Mouse (Mus musculus) limb, embryonic 14.5 days (tissue): ENCODE results near the gene Cul3. TPM values are rescaled to one million over a fixed set of nuclear protein-coding genes. Genes with fewer than 3 reads are reported as not detected.
"Not testable (repeated sequence)": the region's sequence is repeated elsewhere in the genome, so short reads cannot be mapped to it uniquely, and the experiment has no call there.

Experiments
- ATAC-seq: fragments of 200-750 bp; cut with Nextera tagmentation; 2 replicates; pipeline ENCODE4 v1.8.0; 2017; ENCODE audit warnings: low read depth, moderate number of reproducible peaks, moderate TSS enrichment; ENCODE audit not compliant: low FRiP score
- DNase-seq: peaks from one replicate; pipeline ENCODE4 v3.0.0-alpha.2; 2015; ENCODE audit warnings: low spot score
- H3K27ac ChIP-seq: fragments of 300-500 bp; sonication (generic); replicated peaks from 2 replicates; pipeline ENCODE4 v1.5.1; 2014; ENCODE audit warnings: low read depth, mild to moderate bottlenecking, low read length, moderate library complexity, mixed read lengths
- H3K27me3 ChIP-seq: fragments of 300-500 bp; sonication (generic); 2 replicates; pipeline ENCODE4 v1.6.1; 2014; ENCODE audit warnings: low read length, mixed read lengths; ENCODE audit not compliant: control insufficient read depth, insufficient read depth
- H3K36me3 ChIP-seq: fragments of 300-500 bp; sonication (generic); 2 replicates; pipeline ENCODE4 v1.6.1; 2014; ENCODE audit warnings: mild to moderate bottlenecking, low read length, moderate library complexity, mixed read lengths; ENCODE audit not compliant: control insufficient read depth, insufficient read depth
- H3K4me1 ChIP-seq: fragments of 300-500 bp; sonication (generic); 2 replicates; pipeline ENCODE4 v1.6.1; 2014; ENCODE audit warnings: antibody characterized with exemption, low read length, mixed read lengths; ENCODE audit not compliant: control insufficient read depth, insufficient read depth
- H3K4me2 ChIP-seq: fragments of 300-500 bp; sonication (generic); replicated peaks from 2 replicates; pipeline ENCODE4 v1.6.1; 2014; ENCODE audit warnings: low read depth, mild to moderate bottlenecking, low read length, moderate library complexity; ENCODE audit not compliant: severe bottlenecking
- H3K4me3 ChIP-seq: fragments of 300-500 bp; sonication (generic); replicated peaks from 2 replicates; pipeline ENCODE4 v1.5.1; 2014; ENCODE audit warnings: low read length
- H3K9ac ChIP-seq: fragments of 300-500 bp; sonication (generic); 2 replicates; pipeline ENCODE4 v1.6.1; 2014; ENCODE audit warnings: mild to moderate bottlenecking, low read depth, low read length, moderate library complexity; ENCODE audit not compliant: severe bottlenecking
- H3K9me3 ChIP-seq: fragments of 300-500 bp; sonication (generic); 2 replicates; pipeline ENCODE4 v1.6.1; 2016; ENCODE audit warnings: low read length; ENCODE audit not compliant: control insufficient read depth
- POLR2A ChIP-seq: fragments of 200-500 bp; IDR thresholded peaks from 2 replicates; pipeline ENCODE4 v1.8.0; 2012; ENCODE audit warnings: inconsistent platforms, mild to moderate bottlenecking, moderate library complexity, borderline replicate concordance; ENCODE audit not compliant: insufficient read depth, insufficient read length; ENCODE audit errors: extremely low read depth
- whole genome bisulfite sequencing: fragments of 180-500 bp; shearing (Covaris S2); extraction: QIAGEN DNeasy Blood & Tissue Kit; methylation state at CpG from one replicate; pipeline ENCODE4 v1.1.7; 2014; 5-methylcytosine and 5-hydroxymethylcytosine counted together
- polyA plus RNA-seq, 2 experiments: library from polyadenylated mRNA; depleted of rRNA in 1 of 2; stranded (reverse) in 1 of 2; unstranded in 1 of 2; fragments of >200 nt; fragmentation: Nextera tagmentation in 1 of 2; extraction: Ambion mirVana in 1 of 2; gene quantifications; 2 replicates each; pipeline versions ENCODE4 v1.2.1 to v1.2.3; 2012 to 2014

Cul3 gene
- polyA plus RNA-seq, 2 experiments = 62.1 to 63.8 TPM

- H3K36me3 ChIP-seq = no peaks in the 10 kb centered on the region
- no peak overlapping the region for H3K4me2 ChIP-seq
- H3K4me3 ChIP-seq = no peak overlapping the region
- TF ChIP-seq POLR2A = no peak
- 90% methylated on average over 3 of the region's 3 CpGs for whole genome bisulfite sequencing
- no peaks in the 10 kb centered on the region for H3K9me3 ChIP-seq
- ATAC-seq (no peak), DNase-seq (no peak)
- H3K9ac ChIP-seq = no peak overlapping the region
- H3K27me3 ChIP-seq = no peaks in the 10 kb centered on the region
- no peaks in the 10 kb centered on the region for H3K4me1 ChIP-seq
- no peak overlapping the region for H3K27ac ChIP-seq
Observed at GRCm38 (mm10) chr1:80372010-80372409, 31.7 kb upstream of the Cul3 start.

GRCm38 (mm10) chr1:80371189-80371889, 31.1 kb upstream of the Cul3 start:
- Histone ChIP-seq H3K4me2 (no peak overlapping the region), H3K9ac (no peak overlapping the region), H3K27ac (no peak overlapping the region), H3K4me1 (no peaks in the 10 kb centered on the region), H3K4me3 (no peak overlapping the region), H3K36me3 (no peaks in the 10 kb centered on the region), H3K27me3 (no peaks in the 10 kb centered on the region), H3K9me3 (no peaks in the 10 kb centered on the region)
- no peak for TF ChIP-seq POLR2A
- 93% methylated on average over 3 of the region's 3 CpGs for WGBS
- DNase-seq = no peak
- ATAC-seq = no peak

GRCm38 (mm10) chr1:80363486-80363885, 23.2 kb upstream of the Cul3 start:
- Histone ChIP-seq H3K27me3 (no peaks in the 10 kb centered on the region), H3K27ac (no peak overlapping the region), H3K4me1 (no peaks in the 10 kb centered on the region), H3K9me3 (no peaks in the 10 kb centered on the region), H3K4me2 (no peak overlapping the region), H3K36me3 (no peaks in the 10 kb centered on the region), H3K4me3 (no peak overlapping the region), H3K9ac (no peak overlapping the region)
- 88% methylated on average over 8 of the region's 8 CpGs for WGBS
- DNase-seq = no peak
- ATAC-seq = no peak
- TF ChIP-seq POLR2A = no peak

- DNase-seq (no peak), ATAC-seq (no peak)
- no peak for TF ChIP-seq POLR2A
- Histone ChIP-seq H3K4me1 (no peaks in the 10 kb centered on the region), H3K9me3 (no peaks in the 10 kb centered on the region), H3K27ac (no peak overlapping the region), H3K9ac (no peak overlapping the region), H3K4me3 (no peak overlapping the region), H3K36me3 (no peaks in the 10 kb centered on the region), H3K27me3 (no peaks in the 10 kb centered on the region), H3K4me2 (no peak overlapping the region)
- 79% methylated on average over 2 of the region's 2 CpGs for WGBS
Observed at GRCm38 (mm10) chr1:80362946-80363345, 22.7 kb upstream of the Cul3 start.

GRCm38 (mm10) chr1:80362400-80362799, 22.1 kb upstream of the Cul3 start:
- no peak for ATAC-seq
- DNase-seq = no peak
- Histone ChIP-seq H3K27ac (no peak overlapping the region), H3K4me1 (no peaks in the 10 kb centered on the region), H3K4me3 (no peak overlapping the region), H3K9me3 (no peaks in the 10 kb centered on the region), H3K36me3 (no peaks in the 10 kb centered on the region), H3K9ac (no peak overlapping the region), H3K4me2 (no peak overlapping the region), H3K27me3 (no peaks in the 10 kb centered on the region)
- TF ChIP-seq POLR2A = no peak
- WGBS = 56% methylated on average over 2 of the region's 2 CpGs

GRCm38 (mm10) chr1:80361771-80362170, 21.5 kb upstream of the Cul3 start:
- not testable (repeated sequence) for ATAC-seq, H3K9me3 ChIP-seq, DNase-seq, H3K27ac ChIP-seq, H3K36me3 ChIP-seq, H3K27me3 ChIP-seq, H3K4me1 ChIP-seq, H3K9ac ChIP-seq, H3K4me2 ChIP-seq, H3K4me3 ChIP-seq
- 75% methylated on average over 2 of the region's 2 CpGs for WGBS
